Mouse (Mus musculus) kidney, adult 2 months (tissue): ENCODE measurements at regions not wholly inside any gene's neighbourhood (a gene's known extent, or its start where the extent isn't known, plus 50 kb on each side); places are given as distances from the start of the nearest gene placed in this dataset.

Experiments used
- CTCF ChIP-seq: fragments of 200-500 bp; conservative IDR thresholded peaks from 2 replicates; pipeline ENCODE4 v1.5.1; 2011; ENCODE audit warnings: low read depth, mild to moderate bottlenecking, control low read depth, low read length, moderate library complexity, mixed read lengths; ENCODE audit not compliant: insufficient read depth, insufficient read length
- POLR2A ChIP-seq: fragments of 200-500 bp; IDR thresholded peaks from one replicate; pipeline ENCODE4 v1.6.1; 2011; ENCODE audit warnings: low read depth, low read length, control low read depth

- TF ChIP-seq CTCF (no peak), POLR2A (no peak)
These were observed 68.6 kb upstream of the Egln3 start for GRCm38 (mm10) chr12:54272226-54272625.
